Mouse (Mus musculus) liver, adult 2 months (tissue): ENCODE results near the gene Glrx5.

ENCODE experiments used
- CTCF ChIP-seq: fragments of 200-500 bp; IDR thresholded peaks from 2 replicates; pipeline ENCODE4 v1.5.1; 2011; ENCODE audit warnings: low read depth, low read length, control low read depth
- POLR2A ChIP-seq: fragments of 200-500 bp; IDR thresholded peaks from 2 replicates; pipeline ENCODE4 v1.6.1; 2011; ENCODE audit warnings: low read length, control low read depth; ENCODE audit not compliant: insufficient read depth; ENCODE audit errors: extremely low read depth

- TF ChIP-seq CTCF: no peak
- no peak for TF ChIP-seq POLR2A
Observed at GRCm38 (mm10) chr12:105064168-105064567, 31.7 kb downstream of the Glrx5 start.
